Mouse (Mus musculus): ENCODE data around the gene Irf4.

Irf4 gene

GRCm38 (mm10) chr13:30732709-30733445 is 16.1 kb upstream of the Irf4 start:
- in situ Hi-C loops (cut with MboI; ENCODE audit: low pct_unique_long_range_greater_than_20kb in 1 of 2, low sequenced_read_pairs in 2 of 2, unreplicated experiment in 1 of 2) = no loop called here

GRCm38 (mm10) chr13:30736721-30737120 is 12.3 kb upstream of the Irf4 start:
- in situ Hi-C loops (cut with MboI; ENCODE audit: low pct_unique_long_range_greater_than_20kb in 1 of 2, low sequenced_read_pairs in 2 of 2, unreplicated experiment in 1 of 2) = no loop called here

- in situ Hi-C loops (cut with MboI; ENCODE audit: low pct_unique_long_range_greater_than_20kb in 1 of 2, low sequenced_read_pairs in 2 of 2, unreplicated experiment in 1 of 2) = no loop called here
Observed at GRCm38 (mm10) chr13:30737257-30737656, 11.8 kb upstream of the Irf4 start.

- in situ Hi-C loops (cut with MboI; ENCODE audit: low pct_unique_long_range_greater_than_20kb in 1 of 2, low sequenced_read_pairs in 2 of 2, unreplicated experiment in 1 of 2) = no loop called here
Observed at GRCm38 (mm10) chr13:30738310-30738840, 10.7 kb upstream of the Irf4 start.

GRCm38 (mm10) chr13:30741172-30741571 is 7.9 kb upstream of the Irf4 start:
- in situ Hi-C loops (cut with MboI; ENCODE audit: low pct_unique_long_range_greater_than_20kb in 1 of 2, low sequenced_read_pairs in 2 of 2, unreplicated experiment in 1 of 2) = no loop called here

GRCm38 (mm10) chr13:30742411-30742970 is 6.5 kb upstream of the Irf4 start:
- in situ Hi-C loops (cut with MboI; ENCODE audit: low pct_unique_long_range_greater_than_20kb in 1 of 2, low sequenced_read_pairs in 2 of 2, unreplicated experiment in 1 of 2) = no loop called here

DNA sequence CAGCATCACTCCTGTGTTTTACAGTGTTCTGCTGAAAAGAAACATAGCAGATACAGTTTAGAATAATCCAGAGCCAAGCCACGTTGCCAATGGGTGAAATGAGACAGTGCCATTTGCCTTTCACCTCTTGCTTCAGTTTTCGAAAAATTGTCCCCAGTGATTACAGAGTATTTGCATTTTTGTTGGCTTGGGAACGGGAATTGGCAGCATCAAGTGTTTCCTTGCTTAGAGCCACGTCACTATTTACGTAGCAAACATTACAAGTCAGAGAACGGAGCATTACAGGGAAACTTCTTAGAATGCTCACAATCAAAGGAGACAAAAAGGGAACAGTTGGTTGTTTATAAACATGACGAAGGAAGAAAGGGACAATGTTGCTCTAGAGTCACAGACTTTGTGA is 3.9 kb upstream of the Irf4 start:
- in situ Hi-C loops (cut with MboI; ENCODE audit: low pct_unique_long_range_greater_than_20kb in 1 of 2, low sequenced_read_pairs in 2 of 2, unreplicated experiment in 1 of 2) = no loop called here

DNA sequence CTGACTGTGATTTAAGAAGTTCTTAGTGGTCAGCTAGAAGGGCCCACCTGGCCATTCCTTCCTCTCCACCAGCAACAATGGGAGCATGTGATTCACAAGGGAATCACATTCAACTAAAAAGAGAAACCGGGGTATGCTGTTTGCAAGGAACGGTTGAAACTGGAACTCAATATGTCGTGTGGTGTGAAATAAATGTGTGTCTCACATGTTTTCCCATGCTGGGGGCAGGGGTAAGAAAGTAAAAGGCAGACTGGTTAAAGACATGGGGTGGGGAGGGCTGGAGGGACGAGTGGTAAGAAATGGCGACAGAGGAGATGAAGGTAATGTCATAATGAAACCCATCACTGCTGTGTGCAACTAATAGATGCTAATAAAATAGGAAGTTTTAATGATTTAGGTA is 2.0 kb upstream of the Irf4 start:
- in situ Hi-C loops (cut with MboI; ENCODE audit: low pct_unique_long_range_greater_than_20kb in 1 of 2, low sequenced_read_pairs in 2 of 2, unreplicated experiment in 1 of 2) = no loop called here

DNA sequence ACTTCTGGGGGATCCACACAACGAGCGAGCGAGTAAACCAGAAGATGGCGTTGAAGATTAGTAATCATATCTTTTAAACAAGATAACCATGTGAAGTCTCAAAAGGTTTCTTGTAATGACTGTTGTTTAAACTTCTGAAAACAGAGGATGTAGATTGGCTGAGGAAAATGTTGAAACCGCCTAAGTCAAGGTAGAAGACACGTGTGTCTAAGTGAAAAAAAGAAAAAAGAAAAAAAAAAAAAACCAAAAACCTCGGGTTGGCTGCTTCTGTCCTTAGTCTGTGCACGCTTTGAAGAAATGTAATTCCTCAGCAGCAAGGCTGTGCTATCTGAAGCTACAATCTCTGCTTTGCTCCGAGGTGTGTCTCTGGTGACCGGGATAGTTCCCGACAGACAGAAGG is 1.5 kb upstream of the Irf4 start:
- in situ Hi-C loops (cut with MboI; ENCODE audit: low pct_unique_long_range_greater_than_20kb in 1 of 2, low sequenced_read_pairs in 2 of 2, unreplicated experiment in 1 of 2) = no loop called here

GRCm38 (mm10) chr13:30748321-30748720 is 705 bp upstream of the Irf4 start:
- in situ Hi-C loops (cut with MboI; ENCODE audit: low pct_unique_long_range_greater_than_20kb in 1 of 2, low sequenced_read_pairs in 2 of 2, unreplicated experiment in 1 of 2) = no loop called here

DNA sequence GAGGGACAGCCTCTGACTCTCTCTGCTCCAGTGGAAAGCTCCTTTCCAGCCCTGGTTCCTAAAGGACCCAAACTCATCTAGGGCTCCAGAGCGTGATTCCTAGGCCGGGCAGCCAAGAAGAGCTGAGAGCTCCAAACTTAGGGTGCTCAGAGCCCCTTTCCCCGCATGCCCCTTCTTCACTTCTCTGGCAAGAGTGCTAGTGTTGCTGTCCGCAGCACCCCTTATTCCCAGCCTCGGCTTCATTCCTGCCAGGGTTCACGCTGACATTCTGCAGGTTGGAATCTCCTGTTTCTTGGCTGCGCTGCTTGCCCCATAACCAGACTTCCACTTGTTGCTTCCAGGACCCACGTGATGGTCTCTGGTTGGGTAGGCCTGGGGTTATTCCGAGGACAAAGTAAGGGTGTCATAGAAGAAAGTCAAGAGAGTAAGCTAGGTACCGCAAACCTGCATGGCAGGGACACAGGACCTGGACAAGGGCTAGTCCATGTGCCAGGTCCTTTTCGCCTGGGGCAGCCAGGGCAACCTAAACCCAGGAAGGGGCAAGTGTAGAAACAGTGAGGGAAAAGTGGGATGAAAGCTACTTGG is 623 bp downstream of the Irf4 start:
- in situ Hi-C loops (cut with MboI; ENCODE audit: low pct_unique_long_range_greater_than_20kb in 1 of 2, low sequenced_read_pairs in 2 of 2, unreplicated experiment in 1 of 2) = no loop called here

GRCm38 (mm10) chr13:30750461-30751303 is 1.7 kb downstream of the Irf4 start:
- in situ Hi-C loops (cut with MboI; ENCODE audit: low pct_unique_long_range_greater_than_20kb in 1 of 2, low sequenced_read_pairs in 2 of 2, unreplicated experiment in 1 of 2) = no loop called here

- in situ Hi-C loops (cut with MboI; ENCODE audit: low pct_unique_long_range_greater_than_20kb in 1 of 2, low sequenced_read_pairs in 2 of 2, unreplicated experiment in 1 of 2) = no loop called here
Observed at GRCm38 (mm10) chr13:30751304-30751580, 2.2 kb downstream of the Irf4 start.

- in situ Hi-C loops (cut with MboI; ENCODE audit: low pct_unique_long_range_greater_than_20kb in 1 of 2, low sequenced_read_pairs in 2 of 2, unreplicated experiment in 1 of 2) = no loop called here
Observed at GRCm38 (mm10) chr13:30752581-30753187, 3.7 kb downstream of the Irf4 start.

GRCm38 (mm10) chr13:30753441-30753840 is 4.4 kb downstream of the Irf4 start:
- in situ Hi-C loops (cut with MboI; ENCODE audit: low pct_unique_long_range_greater_than_20kb in 1 of 2, low sequenced_read_pairs in 2 of 2, unreplicated experiment in 1 of 2) = no loop called here

- in situ Hi-C loops (cut with MboI; ENCODE audit: low pct_unique_long_range_greater_than_20kb in 1 of 2, low sequenced_read_pairs in 2 of 2, unreplicated experiment in 1 of 2) = no loop called here
Observed at GRCm38 (mm10) chr13:30754066-30754465, 5.0 kb downstream of the Irf4 start.

GRCm38 (mm10) chr13:30754825-30755476 is 5.9 kb downstream of the Irf4 start:
- in situ Hi-C loops (cut with MboI; ENCODE audit: low pct_unique_long_range_greater_than_20kb in 1 of 2, low sequenced_read_pairs in 2 of 2, unreplicated experiment in 1 of 2) = no loop called here

DNA sequence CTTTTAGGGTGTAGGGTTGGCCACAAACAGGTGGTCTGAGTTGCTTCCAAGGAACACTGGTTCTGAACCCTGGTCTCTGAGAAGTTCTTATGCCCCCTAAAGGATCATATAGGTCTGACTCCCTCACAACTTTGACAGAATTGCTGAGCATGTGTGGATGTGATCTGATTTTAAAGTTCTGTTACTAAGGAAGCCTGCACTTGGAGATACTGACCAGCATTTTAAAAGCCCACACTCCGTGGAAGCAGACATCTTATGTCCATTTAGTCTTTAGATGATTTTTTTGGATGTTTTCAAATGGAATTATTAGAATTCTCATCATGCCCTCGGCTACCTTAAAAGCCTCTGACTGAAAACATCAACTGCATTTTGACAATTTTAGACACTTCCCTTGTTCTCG is 6.6 kb downstream of the Irf4 start:
- in situ Hi-C loops (cut with MboI; ENCODE audit: low pct_unique_long_range_greater_than_20kb in 1 of 2, low sequenced_read_pairs in 2 of 2, unreplicated experiment in 1 of 2) = no loop called here
